Mouse (Mus musculus): ENCODE measurements around the gene Iba57. TPM values are rescaled to one million over a fixed set of nuclear protein-coding genes. Genes with fewer than 3 reads are reported as not detected.

Iba57 gene
- polyA plus RNA-seq, 2 experiments from 2014 or later: 1.2 to 1.8 TPM

DNA sequence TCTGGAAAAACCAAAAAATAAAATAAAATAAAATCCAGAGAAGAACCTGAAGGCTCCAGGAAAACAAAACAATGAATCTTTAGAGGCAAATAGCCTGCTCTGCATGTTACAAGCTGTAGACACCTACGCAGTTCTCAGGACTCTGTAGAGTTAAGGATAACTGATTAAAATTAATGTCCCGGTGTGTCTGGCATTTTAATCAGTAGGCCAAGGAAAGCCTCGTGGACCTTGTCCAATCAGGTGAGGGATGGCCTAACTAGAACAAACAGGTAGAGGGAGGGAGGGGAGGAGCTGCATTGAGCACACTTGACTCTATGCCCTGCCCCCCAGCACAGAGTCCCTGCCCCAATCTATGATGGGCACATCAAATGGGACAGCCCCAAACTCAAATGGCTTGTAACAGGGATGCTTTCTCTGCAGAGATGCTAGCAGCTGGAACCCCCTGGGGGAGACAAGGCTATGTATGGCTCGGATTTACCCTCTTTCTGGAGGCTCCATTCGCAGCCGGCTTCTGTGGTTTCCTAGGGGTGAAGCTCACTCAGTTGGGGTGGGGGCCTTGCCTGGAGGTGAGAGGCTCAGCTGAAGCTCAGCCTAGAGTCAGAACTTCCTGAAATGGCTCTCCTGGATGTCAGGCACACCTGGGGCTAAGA is 10.8 kb upstream of the Iba57 start:
- no peak for ATAC-seq

DNA sequence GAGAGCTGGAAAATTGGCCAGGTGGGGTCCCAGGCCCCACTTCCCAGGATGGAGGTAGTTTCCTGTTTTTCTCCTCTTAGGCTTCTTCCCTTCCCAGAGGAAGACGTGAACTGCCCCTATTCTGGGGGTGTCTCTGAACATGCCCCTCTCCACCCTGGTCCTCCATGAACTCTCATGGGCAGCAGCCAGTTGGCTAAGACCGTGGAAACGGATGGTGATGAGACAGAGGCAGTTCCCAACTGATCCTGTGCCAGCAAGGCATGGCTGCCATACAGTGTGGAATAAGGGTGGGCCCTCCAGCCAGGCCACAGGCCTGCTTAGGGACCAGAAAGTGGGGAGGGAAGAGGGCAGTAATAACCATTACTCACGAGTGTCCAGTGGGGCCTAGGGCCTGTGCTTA is 7.0 kb upstream of the Iba57 start:
- ATAC-seq: no peak

DNA sequence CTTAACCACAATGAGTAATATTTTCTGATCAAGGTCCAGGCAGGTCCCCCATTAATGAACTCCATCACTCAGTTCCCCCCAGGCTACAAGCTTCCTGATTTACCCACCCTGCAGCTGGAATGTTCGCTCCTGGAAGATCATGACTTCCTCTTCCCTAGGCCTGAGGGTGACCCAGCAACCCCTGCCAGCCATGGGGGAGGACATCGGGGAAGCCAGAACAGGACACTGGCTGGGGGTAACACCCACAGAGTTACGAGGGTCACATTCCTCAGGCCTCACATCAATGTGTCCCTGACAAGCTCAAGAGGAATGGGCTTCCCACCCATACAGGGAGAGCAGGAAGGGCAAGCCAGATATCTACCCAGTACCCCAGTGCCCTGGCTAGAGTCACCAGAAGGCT is 6.3 kb upstream of the Iba57 start:
- ATAC-seq: no peak

DNA sequence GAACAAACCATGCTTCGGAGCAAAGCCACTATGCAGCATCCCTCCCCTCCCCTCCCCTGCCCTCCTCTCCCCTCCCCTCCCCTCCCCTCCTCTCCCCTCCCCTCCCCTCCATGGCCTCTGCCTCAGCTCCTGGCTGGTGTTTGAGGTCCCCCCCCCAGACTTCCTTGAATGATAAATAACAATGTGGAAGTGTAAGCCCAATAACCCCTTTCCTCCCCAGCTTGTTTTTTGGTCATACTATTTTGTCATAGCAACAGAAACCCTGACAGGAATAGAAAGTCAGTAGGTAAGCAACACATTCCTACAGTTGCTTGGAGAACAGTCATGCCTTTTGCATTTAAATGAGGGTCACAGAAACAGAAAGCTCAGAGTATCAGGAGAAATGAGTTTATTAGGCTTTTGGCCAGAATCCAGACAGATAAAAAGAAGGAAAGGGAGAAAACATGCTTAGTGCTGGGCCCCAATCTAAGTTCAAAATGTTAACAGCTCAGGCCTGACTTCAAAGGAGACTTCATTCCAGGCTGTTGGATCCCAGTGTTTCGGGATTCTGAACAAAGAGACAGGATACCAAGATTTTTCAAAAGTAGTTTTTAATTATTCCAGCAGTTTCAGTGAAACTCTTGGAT is 2.2 kb upstream of the Iba57 start:
- no peak for ATAC-seq

DNA sequence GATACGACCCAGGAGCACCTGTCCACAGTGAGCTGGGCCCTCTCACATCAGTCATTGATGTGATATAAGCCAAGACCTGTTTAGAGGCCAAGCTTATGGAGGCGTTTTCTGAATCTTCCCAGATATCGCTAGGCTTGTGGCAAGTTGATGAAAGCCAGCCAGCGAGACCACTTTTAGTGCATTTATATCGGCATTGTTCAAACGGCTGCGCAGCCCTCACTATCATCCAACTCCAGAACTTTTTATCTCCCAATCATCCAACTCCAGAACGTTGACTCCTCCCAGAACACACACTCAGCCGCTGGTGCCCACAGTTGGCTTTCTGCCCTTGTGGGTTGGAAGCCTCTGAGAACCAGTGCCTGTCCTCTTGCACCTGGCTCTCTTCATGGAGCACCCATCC is 845 bp upstream of the Iba57 start:
- no peak for ATAC-seq

DNA sequence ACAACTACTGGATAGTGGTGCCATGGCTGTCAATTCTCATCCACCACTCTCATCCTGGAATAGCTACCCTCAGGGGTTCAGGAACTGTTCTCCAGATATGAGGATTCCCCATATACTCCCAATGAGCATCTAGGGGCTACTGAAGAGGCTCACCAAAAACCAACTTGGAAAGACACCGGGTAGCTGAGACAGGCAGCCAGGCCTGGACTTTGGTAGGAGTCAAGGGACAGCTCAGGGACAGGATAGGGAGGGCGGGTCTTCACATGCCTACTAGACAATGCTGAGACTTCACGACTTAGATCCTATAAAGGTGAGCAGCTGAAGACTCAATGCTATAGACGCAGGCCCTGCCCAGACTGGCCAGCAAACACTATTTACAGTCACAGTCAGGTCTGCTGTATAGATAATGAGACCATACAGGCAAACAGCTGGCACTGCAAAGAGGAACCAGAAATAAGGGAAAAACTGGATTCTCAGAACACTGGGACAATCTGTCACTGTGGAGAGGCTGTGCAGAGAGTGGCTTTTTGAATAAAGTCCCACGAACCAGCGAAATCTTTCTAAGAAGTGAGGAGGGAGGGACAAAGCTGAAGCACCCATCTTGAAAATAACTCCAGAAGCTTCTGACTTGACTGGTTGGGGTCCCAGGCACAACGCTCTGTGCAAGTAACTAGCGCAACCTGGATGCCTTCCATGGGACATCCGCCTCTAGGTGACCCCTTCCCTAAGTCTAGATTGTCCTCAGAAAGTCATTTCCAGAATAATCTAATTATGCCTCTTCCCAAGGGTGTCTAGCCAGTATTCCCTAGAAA is 890 bp downstream of the Iba57 start:
- ATAC-seq: no peak

DNA sequence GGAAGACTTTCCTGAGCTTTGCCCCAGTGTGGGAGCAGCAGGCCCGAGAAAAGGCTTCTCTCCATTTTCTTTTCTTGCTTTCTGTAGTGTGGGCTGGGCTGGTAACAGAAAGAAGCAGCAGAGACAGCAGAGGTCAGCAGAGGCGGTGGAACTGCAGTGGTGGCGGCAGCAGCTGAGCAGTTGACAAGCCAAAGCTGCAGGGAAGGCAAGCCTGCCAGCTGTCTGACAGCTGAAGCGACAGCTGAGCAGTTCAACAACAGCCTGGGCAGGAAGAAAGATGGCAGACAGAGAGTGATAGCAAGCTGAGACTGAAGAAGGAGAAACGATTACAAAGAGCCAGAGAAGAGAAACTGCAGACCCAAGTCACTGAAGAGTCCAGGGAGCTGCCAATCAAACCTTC is 2.1 kb downstream of the Iba57 start:
- no peak for ATAC-seq

DNA sequence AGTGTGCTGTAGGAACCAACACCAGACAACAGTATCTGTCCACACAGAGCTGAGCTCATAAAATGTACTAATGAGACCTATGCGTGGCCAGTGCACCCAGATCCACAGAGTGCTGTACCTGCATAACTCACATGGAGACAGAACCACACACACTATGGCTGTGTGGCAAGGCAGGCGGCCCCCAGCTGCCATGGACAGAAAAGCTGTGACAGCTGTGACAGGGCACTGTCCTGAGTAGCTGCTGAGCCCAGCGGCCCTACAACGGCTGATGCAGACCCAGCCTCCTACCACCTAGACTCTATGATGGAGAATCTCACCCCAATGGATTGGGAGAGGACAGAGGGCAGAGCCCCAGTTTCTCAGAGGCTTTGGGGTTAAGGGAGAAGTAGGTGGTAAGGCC is 4.0 kb downstream of the Iba57 start:
- ATAC-seq: no peak

DNA sequence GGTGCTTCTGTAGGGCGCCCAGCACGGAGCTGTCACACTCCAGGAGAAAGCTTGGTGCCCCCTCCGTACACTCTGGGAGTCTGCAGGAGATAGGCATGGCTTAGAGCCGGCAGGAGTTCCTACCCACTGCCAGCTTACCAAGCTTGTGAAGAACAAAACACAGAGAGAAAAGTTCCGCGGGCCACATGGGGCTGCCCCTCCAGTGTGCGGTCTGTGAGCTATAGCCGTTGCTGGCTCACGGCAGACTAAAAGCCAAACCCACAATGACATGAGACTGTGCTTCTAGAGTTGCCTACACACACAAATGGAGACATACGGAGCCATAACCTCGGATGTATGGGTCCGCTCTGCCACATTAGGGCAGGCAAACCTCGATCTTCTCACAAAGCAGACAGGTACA is 4.4 kb downstream of the Iba57 start:
- no peak for ATAC-seq

DNA sequence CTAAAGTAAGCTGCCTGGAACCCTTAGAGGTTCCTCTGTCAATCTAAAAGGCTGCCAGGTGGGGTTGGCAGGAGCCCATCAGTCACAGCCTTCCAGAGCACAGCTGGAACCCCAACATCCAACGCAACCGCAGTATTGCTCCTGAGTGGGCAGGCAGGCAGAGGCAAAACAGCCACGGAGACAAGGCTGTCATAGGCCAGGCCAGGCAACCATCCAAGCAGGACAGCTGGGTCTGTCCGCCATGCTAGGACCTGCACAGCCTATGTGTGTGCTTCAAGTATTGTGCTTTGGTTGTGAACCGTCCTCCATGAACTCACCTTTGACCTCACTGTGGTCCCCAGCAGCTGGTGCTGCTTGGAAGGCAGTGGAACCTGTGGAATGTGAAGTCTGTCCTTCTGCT is 7.6 kb downstream of the Iba57 start:
- ATAC-seq: no peak

DNA sequence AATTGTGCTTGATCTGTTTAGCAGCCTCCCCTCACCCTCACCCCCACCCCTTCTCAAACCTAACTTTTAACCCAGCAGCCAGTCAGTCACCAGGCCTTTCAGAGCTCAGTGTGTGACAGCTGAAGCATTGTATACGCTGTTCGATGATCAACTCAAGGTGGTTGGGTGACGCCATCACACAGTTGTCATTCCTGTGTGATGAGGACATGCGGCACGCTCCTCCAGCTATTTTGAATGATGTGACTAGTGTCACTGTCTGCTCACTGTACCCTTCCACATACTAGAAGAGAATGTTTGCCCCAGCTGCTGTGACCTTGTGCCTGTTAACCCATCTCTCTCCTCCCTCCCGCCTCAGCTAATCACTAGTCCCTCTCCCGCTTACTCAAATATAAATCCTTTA is 9.3 kb downstream of the Iba57 start:
- no peak for ATAC-seq

DNA sequence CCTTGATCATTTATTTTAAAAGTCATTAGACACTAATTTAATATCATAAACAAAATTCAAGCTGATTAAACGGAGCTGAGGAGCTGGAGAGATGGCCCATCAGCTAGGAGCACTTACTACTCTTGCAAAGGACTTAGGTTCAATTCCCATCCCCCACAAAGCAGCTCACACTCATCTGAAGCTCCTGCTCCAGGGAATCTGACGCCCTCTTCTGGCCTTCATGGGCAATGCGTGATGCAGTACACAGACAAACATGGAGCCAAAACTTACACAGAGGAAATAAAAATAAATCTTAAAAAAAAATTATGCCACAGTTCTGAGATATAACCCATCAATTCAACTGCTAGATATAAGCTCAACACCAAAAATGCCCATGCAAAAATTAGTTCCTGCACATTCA is 11.8 kb downstream of the Iba57 start:
- no peak for ATAC-seq

DNA sequence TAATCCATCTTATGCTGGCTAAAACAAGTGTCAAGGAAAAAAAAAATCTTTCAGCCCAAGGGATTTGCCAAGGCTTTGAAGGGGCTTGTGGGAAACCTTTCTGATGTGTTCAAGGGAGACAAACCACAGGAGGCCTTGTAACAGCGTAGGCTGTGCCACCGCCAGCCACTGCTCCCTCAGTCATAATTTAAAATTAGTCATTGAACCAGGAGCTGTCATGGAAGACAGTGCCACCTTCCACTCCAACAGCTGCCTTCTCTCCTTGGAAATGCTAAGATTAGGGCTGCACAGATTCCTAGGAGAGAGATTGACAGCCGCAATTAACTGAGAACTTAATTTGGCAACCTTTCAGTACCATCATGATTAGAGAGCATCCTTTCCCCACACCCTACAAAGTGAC is 14.2 kb downstream of the Iba57 start:
- ATAC-seq: no peak

DNA sequence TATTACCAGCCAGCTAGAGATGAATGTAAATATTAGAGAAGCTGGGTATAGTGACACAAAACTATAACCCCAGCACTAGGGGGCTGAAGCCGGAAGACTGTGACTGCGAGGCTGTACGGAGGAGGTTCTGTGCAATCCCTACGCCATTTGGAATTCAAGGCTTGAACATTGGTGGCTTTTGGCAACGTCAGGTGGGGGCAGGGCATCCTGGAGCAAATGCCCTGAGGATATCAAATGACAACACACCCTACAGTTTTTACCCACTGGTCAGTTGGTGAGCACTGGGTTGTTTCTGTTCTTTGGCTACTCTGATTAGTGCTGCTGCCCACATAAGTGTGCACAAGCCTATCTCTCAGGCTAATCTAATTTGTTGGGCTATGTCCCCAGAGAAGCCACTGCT is 20.6 kb downstream of the Iba57 start:
- ATAC-seq: no peak

DNA sequence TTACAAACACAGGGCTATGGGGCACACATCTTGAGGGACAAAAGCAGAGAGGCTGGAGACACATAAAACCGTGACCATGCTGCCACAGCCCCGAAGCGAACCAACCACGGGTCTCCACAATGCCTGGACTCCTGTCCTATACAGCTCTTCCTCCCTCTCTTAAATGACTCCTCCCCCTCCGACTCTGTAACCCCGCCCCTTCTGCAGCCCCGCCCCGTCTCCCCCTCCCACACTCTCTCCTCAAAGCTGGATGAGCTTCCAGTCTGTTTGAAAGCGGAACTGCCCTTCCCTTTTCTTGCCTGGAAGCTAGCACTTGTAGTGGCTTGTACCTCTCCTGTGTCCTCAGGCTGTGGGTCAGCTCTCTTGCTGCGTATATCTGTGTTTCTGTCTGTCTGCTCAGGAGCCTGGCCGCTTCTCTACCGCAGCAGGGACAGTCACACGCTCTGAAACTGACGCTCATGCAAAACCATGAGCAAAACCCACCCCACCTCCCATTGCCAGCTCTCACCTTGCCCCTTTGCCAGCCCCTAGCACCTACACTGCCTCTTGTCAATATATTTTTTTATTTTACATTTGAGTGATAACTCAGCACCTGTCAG is 21.7 kb downstream of the Iba57 start:
- ATAC-seq: no peak

DNA sequence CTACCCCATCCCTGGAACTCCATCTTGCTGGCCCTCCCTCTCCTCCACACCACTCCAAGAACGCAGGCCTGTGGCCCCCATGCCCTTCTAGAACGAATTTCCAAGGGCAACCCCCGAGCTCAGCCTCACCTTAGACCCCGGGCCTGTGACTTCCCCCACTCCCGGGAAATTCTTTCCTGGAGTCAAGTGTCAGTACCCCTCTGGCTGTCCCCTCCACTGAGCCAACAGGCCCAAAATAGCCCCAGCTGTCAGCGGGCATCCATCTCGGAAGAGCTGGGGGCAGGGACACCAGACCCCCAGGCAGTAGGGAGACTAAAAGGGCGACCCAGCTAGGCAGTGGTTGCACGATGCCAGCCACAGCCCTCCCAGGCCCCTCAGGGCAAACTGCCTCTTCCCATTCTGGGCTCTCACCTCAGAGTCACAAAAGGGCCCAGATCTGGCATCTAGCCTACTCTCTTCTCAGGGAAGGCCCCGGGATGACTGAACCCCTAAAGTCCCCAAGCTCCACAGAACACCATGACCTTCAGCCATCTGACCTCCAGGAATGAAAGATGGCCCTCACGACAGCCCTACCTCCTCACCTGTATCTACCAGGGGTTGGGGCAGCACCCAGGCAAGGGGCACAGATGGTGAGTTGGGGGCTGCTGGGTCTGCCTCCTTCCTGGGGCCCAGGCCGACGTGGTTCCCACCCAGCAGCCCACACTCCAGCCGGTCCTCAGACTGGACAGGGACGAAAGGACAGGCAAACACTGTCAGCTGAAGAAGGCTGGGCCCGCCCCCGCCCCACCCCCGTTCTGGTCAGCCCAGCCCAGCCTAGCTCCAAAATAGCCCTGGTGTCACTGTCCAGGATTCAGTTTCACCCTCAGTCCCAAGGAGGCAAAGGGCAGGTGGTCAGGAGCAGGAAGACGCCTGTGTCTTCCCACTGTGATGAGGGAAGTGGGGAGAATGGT is 24.7 kb downstream of the Iba57 start:
- no peak for ATAC-seq

DNA sequence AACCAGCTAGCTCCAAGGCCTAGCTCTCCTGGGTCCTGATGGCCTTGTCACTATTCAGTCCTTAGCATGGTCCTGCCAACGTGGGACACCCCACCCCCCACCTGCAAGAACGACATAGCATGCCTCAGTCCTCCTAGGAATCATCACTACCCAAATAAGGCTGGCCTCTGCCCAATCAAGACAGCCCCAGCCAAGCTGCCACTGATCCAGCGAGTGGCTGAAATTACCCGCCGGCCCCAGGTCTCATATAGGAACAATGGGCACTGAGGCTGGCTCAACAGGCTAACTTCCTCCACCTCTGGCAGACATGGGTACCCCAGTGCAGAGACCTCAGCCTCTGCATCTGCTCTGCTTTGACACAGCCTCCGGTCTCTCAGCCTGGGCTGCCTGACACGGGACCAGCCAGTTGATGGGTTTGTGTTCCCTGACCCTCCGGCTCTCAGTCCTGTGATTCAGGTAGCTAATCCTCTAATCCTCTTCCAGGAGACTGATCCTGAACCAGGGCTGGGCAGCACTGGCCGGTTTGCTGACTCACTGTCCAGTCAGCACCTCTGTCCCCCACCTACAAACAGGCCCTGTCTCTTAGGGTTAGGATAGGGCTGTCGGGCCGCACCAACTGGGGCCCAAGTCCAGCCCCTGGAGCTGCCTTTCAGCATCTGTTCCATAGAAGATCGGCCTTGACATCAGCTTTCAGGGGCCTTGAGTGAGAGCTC is 26.4 kb downstream of the Iba57 start:
- ATAC-seq: no peak

DNA sequence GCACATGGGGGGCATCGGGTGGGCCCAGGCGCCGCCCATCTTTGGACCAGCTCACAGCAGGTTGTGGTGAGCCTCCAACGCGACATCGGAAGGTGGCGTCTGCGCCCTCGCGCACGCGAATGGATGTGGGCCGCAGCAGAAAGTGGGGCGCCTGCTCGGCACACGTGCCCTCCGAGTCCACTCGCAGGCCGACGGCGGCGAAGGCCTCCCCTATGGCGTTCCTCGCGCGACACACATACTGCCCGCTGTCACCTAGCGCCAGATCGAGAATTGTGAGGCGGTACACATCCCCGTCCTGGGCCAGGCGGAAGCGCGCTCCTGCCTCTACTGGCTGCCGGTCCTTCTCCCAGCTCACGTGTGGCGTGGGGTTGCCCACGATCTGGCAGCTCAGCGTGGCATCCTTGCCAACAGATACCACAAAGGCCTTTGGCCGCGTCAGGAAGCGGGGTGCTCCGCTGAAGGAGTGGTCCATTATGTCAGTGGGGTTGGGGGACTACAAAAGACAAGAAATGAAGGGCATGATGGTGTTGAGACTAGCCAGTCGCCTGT is 27.6 kb downstream of the Iba57 start, which contains the start of gene Obscn:
TSS of gene Obscn (minus strand) at position 499 of the 549 bp plus-strand sequence.
- no peak for ATAC-seq

DNA sequence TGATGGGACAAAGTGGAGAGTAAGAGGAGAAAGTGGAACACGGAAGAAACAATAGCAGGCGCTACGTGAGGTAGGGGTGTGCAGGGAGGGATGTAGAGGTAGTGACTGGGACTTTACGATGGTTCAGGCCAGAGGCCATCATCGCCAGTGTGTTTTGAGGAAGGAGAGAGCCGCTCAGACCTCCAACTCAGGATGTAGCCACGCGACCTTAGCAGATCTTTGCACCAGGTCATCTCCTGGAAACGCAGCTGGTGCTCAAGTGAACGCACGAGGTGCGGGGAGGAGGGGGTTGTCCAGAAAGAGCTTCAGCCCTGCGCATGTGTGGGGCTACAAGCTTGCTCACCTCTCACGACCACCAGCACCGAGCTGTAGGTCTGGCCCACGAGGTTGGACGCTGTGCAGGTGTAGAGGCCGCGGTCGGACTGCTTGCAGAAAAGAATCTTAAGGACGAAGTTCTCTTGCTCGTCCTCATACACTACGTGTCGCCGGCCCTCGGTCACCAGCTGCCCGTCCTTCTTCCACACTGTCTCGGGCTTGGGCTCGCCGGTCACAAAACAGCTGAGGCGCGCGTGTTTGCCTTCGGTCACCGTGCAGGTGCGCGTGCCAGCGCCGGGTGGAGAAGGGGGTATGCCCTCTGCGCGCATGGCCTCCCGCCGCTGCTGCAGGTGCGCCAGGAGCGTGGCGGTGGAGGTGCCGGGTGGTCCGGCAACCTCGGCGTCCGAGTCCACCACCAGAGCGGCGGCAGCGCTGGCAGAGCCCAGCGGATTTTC is 28.3 kb downstream of the Iba57 start:
- ATAC-seq: no peak

DNA sequence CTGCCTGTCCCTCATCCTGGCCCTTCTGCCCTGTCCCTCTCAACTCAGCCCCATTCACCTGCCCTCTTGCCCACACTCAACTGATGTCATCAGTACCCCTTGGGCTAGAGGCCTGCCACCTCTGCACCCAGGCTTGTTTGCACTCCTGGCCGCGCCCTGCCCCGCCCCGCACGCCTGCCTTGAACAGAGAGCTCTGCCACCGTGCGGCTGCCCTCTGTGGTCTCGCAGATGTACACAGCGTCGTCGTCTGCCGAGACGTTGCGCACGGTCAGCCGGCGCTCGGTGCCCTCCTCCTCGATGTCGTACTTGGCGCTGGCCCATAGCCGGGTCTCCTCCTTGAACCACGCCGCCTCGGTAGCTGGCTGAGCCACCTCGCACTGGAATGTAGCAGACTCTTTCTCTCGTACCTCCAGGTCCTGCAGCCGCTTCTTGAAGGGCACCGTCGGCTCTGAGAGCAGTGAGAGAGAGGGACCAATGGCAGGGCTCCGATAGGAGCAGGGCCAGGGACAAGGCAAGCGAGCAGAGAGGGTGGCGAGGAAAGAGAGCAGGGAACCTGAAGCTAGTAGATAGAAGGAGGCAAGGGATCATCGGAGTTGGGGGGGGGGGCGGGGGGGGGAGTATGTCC is 29.1 kb downstream of the Iba57 start:
- no peak for ATAC-seq
